Mouse (Mus musculus): Measurements from ENCODE around the gene Sergef.

GRCm38 (mm10) chr7:46508590-46509318 lies 130.9 kb downstream of the Sergef start:
- TF ChIP-seq CTCF (IDR thresholded peaks at IDR 0.05; ENCODE audit: low read depth, low read length) (no peak), GATA1 (IDR thresholded peaks at IDR 0.05; ENCODE audit: borderline replicate concordance, low read length) (no peak), TAL1 (conservative IDR thresholded peaks at IDR 0.05; ENCODE audit: low read depth, low read length) (no peak), POLR2AphosphoS5 (IDR thresholded peaks at IDR 0.05; ENCODE audit: insufficient replicate concordance, low read depth, low read length) (no peak), GATA2 (IDR thresholded peaks at IDR 0.05; ENCODE audit: borderline replicate concordance, low read depth, low read length) (no peak)

Measured in G1E (cell line).